Comparison of ENCODE assay signal across 11 mouse cellular contexts in the genomic region with DNA sequence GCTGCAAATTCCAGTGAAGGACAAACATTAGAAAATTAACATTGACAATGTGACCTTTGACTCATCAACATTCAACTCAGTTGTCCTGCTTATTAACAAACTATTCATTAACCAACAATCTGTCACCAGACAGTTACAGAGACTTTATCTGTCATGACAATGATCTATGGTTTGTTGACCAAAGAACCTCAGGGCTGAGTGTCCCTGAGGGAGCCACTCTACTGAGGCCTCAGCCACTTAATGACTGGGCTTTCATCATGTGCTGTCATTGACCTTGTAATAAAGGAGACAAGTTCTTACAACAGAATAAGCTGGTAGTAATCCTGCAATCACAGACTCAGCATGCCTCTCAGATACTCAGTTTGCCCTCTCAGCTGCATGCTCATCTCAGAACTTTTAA.
A peak's percentile ranks its signal among the peaks of the same experiment; 100 is the strongest.
DNase-seq lines count a peak whose midpoint lies in the region; ATAC-seq and TF ChIP-seq lines count a peak whose summit lies in the region.
"Had no signal": no experiment of that assay in that cellular context is flagged by ENCODE, and none has a peak within 500 bp of the region (broad histone marks: within the 10 kb centered on the region; RNA-seq: fewer than 3 reads in every experiment).

No protein-coding gene starts in this region.

- DNase-seq in adrenal gland, postnatal 10 days = peak; percentile 21
- no peak for DNase-seq in adrenal gland, adult 18-20 months (ENCODE audit: low spot score in 2 of 2)
- DNase-seq in brain, embryonic 14.5 days (ENCODE audit: low read depth) = peak; percentile 65
- no peak for DNase-seq in hindbrain, embryonic 14.5 days (ENCODE audit: low spot score)
- peak; percentile 30 for DNase-seq in midbrain, embryonic 14.5 days
- no peak for DNase-seq in gastrocnemius, postnatal 25 days
- no peak for DNase-seq in ovary, adult 18-20 months (ENCODE audit: low spot score)
- DNase-seq in urinary bladder, postnatal 4 days (ENCODE audit: low spot score in 2 of 2) = no peak
- DNase-seq: cerebellum, postnatal 25 days; right cerebral cortex, adult 18-20 months had no signal

- H3K36me3 ChIP-seq in hindbrain, embryonic 14.5 days (replicated peaks; ENCODE audit: control insufficient read depth, insufficient read depth) = no peaks in the 10 kb centered on the region
- H3K36me3 ChIP-seq in midbrain, embryonic 14.5 days (ENCODE audit: control insufficient read depth, insufficient read depth, low read length) = no peaks in the 10 kb centered on the region
- H3K36me3 ChIP-seq: liver, embryonic 15.5 days had no signal

- no peak overlapping the region for H3K4me2 ChIP-seq in hindbrain, embryonic 14.5 days (replicated peaks)
- H3K4me2 ChIP-seq in midbrain, embryonic 14.5 days (ENCODE audit: low read length) = no peak overlapping the region
- H3K4me2 ChIP-seq: liver, embryonic 15.5 days had no signal

- H3K27me3 ChIP-seq in hindbrain, embryonic 14.5 days (ENCODE audit: control insufficient read depth, insufficient read depth, low read length) = no peaks in the 10 kb centered on the region
- no peaks in the 10 kb centered on the region for H3K27me3 ChIP-seq in midbrain, embryonic 14.5 days (ENCODE audit: control insufficient read depth, insufficient read depth, low read length)
- H3K27me3 ChIP-seq: liver, embryonic 15.5 days had no signal

- no peak overlapping the region for H3K4me3 ChIP-seq in hindbrain, embryonic 14.5 days (replicated peaks; ENCODE audit: low read length)
- H3K4me3 ChIP-seq in midbrain, embryonic 14.5 days (replicated peaks; ENCODE audit: low read depth, low read length) = no peak overlapping the region
- H3K4me3 ChIP-seq: liver, embryonic 15.5 days had no signal

- ATAC-seq in hindbrain, embryonic 14.5 days (ENCODE audit: low FRiP score) = peak; percentile 64; the same call in 1 of the 2 replicates
- ATAC-seq in midbrain, embryonic 14.5 days (ENCODE audit: low FRiP score, low TSS enrichment) = peak; percentile 53; the same call in 1 of the 2 replicates

- no peak for TF ChIP-seq POLR2A in brain, embryonic 14.5 days (IDR thresholded peaks at IDR 0.05; ENCODE audit: borderline replicate concordance, extremely low read depth, insufficient read depth, insufficient read length, poor library complexity, severe bottlenecking)

- H3K27ac ChIP-seq in hindbrain, embryonic 14.5 days = no peak overlapping the region
- H3K27ac ChIP-seq in midbrain, embryonic 14.5 days (replicated peaks; ENCODE audit: low read depth, low read length) = no peak overlapping the region
- H3K27ac ChIP-seq: liver, embryonic 15.5 days had no signal

- H3K9ac ChIP-seq in hindbrain, embryonic 14.5 days = no peak overlapping the region
- no peak overlapping the region for H3K9ac ChIP-seq in midbrain, embryonic 14.5 days (replicated peaks; ENCODE audit: low read length)
- H3K9ac ChIP-seq: liver, embryonic 15.5 days had no signal

- no peaks in the 10 kb centered on the region for H3K9me3 ChIP-seq in hindbrain, embryonic 14.5 days (ENCODE audit: control insufficient read depth, low read length)
- no peaks in the 10 kb centered on the region for H3K9me3 ChIP-seq in midbrain, embryonic 14.5 days (ENCODE audit: control insufficient read depth, low read length)
- H3K9me3 ChIP-seq: liver, embryonic 15.5 days had no signal

- no peak for TF ChIP-seq CTCF in brain, embryonic 14.5 days (IDR thresholded peaks at IDR 0.05; ENCODE audit: borderline replicate concordance, extremely low read depth, insufficient read depth, insufficient read length)

- H3K4me1 ChIP-seq in hindbrain, embryonic 14.5 days (replicated peaks; ENCODE audit: control insufficient read depth, insufficient read depth, low read length) = 0 out of 2 replicates have a peak, but pooled peaks cover 2% of the 10 kb centered on the region
- 0 out of 2 replicates have a peak, but pooled peaks cover 4% of the 10 kb centered on the region for H3K4me1 ChIP-seq in midbrain, embryonic 14.5 days (ENCODE audit: control insufficient read depth, insufficient read depth, low read length)
- H3K4me1 ChIP-seq: liver, embryonic 15.5 days had no signal

Comparison
In these comparisons a context has a peak if more than half of its experiments do, and no peak if none do; other contexts are left out.
1. DNase-seq: peak in adrenal gland, postnatal 10 days (single experiment), brain, embryonic 14.5 days (single experiment) and midbrain, embryonic 14.5 days (single experiment); none in adrenal gland, adult 18-20 months (0 of 2), hindbrain, embryonic 14.5 days (single experiment), gastrocnemius, postnatal 25 days (single experiment), ovary, adult 18-20 months (single experiment) and urinary bladder, postnatal 4 days (0 of 2).